Mouse (Mus musculus) midbrain, embryonic 14.5 days (tissue): ENCODE data around the gene Ccnyl1. TPM values are rescaled to one million over a fixed set of nuclear protein-coding genes. Genes with fewer than 3 reads are reported as not detected.

Experiments used
- ATAC-seq: fragments of 200-750 bp; cut with Nextera tagmentation; 2 replicates; pipeline ENCODE4 v1.8.0; 2017; ENCODE audit warnings: moderate number of reproducible peaks, moderate library complexity; ENCODE audit not compliant: low FRiP score, low TSS enrichment
- DNase-seq: peaks from one replicate; pipeline ENCODE4 v3.0.0-alpha.2; 2015
- H3K27ac ChIP-seq: fragments of 300-500 bp; sonication (generic); replicated peaks from 2 replicates; pipeline ENCODE4 v1.5.1; 2014; ENCODE audit warnings: mild to moderate bottlenecking, low read depth, low read length, moderate library complexity
- H3K27me3 ChIP-seq: fragments of 300-500 bp; sonication (generic); 2 replicates; pipeline ENCODE4 v1.6.1; 2014; ENCODE audit warnings: low read length, control low read depth, mixed read lengths; ENCODE audit not compliant: control insufficient read depth, insufficient read depth
- H3K36me3 ChIP-seq: fragments of 300-500 bp; sonication (generic); 2 replicates; pipeline ENCODE4 v1.6.1; 2014; ENCODE audit warnings: low read length, control low read depth; ENCODE audit not compliant: control insufficient read depth, insufficient read depth
- H3K4me1 ChIP-seq: fragments of 300-500 bp; sonication (generic); 2 replicates; pipeline ENCODE4 v1.6.1; 2014; ENCODE audit warnings: mild to moderate bottlenecking, antibody characterized with exemption, low read length, control low read depth; ENCODE audit not compliant: control insufficient read depth, insufficient read depth
- H3K4me2 ChIP-seq: fragments of 300-500 bp; sonication (generic); 2 replicates; pipeline ENCODE4 v1.6.1; 2014; ENCODE audit warnings: mild to moderate bottlenecking, low read length, moderate library complexity
- H3K4me3 ChIP-seq: fragments of 300-500 bp; sonication (generic); replicated peaks from 2 replicates; pipeline ENCODE4 v1.5.1; 2014; ENCODE audit warnings: low read depth, low read length
- H3K9ac ChIP-seq: fragments of 300-500 bp; sonication (generic); replicated peaks from 2 replicates; pipeline ENCODE4 v1.6.1; 2014; ENCODE audit warnings: mild to moderate bottlenecking, low read length, moderate library complexity
- H3K9me3 ChIP-seq: fragments of 300-500 bp; sonication (generic); 2 replicates; pipeline ENCODE4 v1.6.1; 2016; ENCODE audit warnings: low read length, control low read depth, mixed read lengths; ENCODE audit not compliant: control insufficient read depth
- WGBS: fragments of 180-500 bp; shearing (Covaris S2); extraction: QIAGEN DNeasy Blood & Tissue Kit; methylation state at CpG from one replicate; pipeline ENCODE4 v1.1.7; 2014; 5-methylcytosine and 5-hydroxymethylcytosine counted together
- polyA plus RNA-seq: library from polyadenylated mRNA; unstranded; fragments of >200 nt; fragmentation: Nextera tagmentation; extraction: Ambion mirVana; gene quantifications from 2 replicates; pipeline ENCODE4 v1.2.1, GENCODE M21; 2014

Gene Ccnyl1
- polyA plus RNA-seq, 1 experiment from 2014 or later: 9.4 TPM

GRCm38 (mm10) chr1:64742741-64743408 lies 52.6 kb downstream of the Ccnyl1 start:
- Histone ChIP-seq H3K9ac (no peak overlapping the region), H3K4me2 (no peak overlapping the region), H3K36me3 (no peaks in the 10 kb centered on the region), H3K27me3 (peaks cover 15% of the 10 kb centered on the region; the same call in 1 of the 2 replicates), H3K9me3 (no peaks in the 10 kb centered on the region), H3K4me1 (0 out of 2 replicates have a peak, but pooled peaks cover 9% of the 10 kb centered on the region), H3K4me3 (no peak overlapping the region), H3K27ac (no peak overlapping the region)
- ATAC-seq (no peak), DNase-seq (no peak)
- WGBS: 91% methylated on average over 18 of the region's 18 CpGs

GRCm38 (mm10) chr1:64744616-64745015 lies 54.4 kb downstream of the Ccnyl1 start:
- DNase-seq (no peak), ATAC-seq (no peak)
- H3K4me1 ChIP-seq: no peaks in the 10 kb centered on the region

DNA sequence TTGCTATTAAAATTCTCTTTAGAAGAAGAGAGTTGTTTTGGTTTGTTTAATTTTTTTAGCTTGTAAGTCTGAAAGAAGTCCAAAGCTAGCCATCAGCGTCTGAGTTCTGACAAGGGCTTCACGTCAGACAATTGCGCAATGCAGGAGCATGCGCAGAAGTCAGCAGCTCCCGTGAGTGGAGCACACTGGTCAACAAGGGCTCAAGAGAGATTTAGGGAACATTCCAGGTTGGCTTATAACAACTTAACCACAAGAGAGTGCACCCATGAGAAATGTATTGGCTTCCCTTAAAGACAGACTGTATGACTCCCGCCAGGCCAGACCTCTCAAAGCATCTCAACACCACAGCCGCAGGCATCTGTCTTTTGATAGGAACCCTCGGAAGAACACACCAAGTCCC lies 62.9 kb downstream of the Ccnyl1 start:
- Histone ChIP-seq H3K4me1 (no peaks in the 10 kb centered on the region), H3K36me3 (no peaks in the 10 kb centered on the region), H3K27ac (no peak overlapping the region), H3K27me3 (no peaks in the 10 kb centered on the region), H3K9me3 (no peaks in the 10 kb centered on the region), H3K9ac (no peak overlapping the region), H3K4me3 (no peak overlapping the region), H3K4me2 (no peak overlapping the region)
- 91% methylated on average over 8 of the region's 8 CpGs for WGBS
- DNase-seq (no peak), ATAC-seq (no peak)

More at GRCm38 (mm10) chr1:64744616-64745015, 54.4 kb downstream of the Ccnyl1 start:
- Histone ChIP-seq H3K4me2 (no peak overlapping the region), H3K9ac (no peak overlapping the region), H3K4me3 (no peak overlapping the region), H3K9me3 (no peaks in the 10 kb centered on the region), H3K36me3 (no peaks in the 10 kb centered on the region), H3K27ac (no peak overlapping the region), H3K27me3 (no peaks in the 10 kb centered on the region)

DNA sequence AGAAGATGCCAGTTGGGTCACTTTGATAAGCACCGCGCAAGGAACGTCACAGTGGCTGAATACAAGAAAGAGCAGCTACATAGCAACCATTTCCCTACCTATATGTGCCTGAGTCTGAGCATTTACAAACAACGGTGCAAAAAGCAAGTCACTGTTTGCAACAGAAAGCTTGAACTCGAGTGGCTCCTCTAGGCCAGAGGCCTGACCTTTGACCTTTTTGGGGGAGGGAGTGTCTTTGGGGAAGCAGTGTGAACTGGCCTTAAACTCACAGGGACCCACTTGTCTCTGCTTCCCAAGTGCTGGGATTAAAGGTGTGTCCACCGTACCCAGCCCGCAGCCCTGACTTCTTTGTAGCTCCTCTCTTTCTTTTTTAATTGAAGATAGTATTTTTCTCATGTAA lies 63.4 kb downstream of the Ccnyl1 start:
- Histone ChIP-seq H3K4me1 (no peaks in the 10 kb centered on the region), H3K27ac (no peak overlapping the region), H3K27me3 (no peaks in the 10 kb centered on the region), H3K4me3 (no peak overlapping the region), H3K4me2 (no peak overlapping the region), H3K9me3 (no peaks in the 10 kb centered on the region), H3K9ac (no peak overlapping the region), H3K36me3 (no peaks in the 10 kb centered on the region)
- WGBS: 77% methylated on average over 7 of the region's 7 CpGs
- ATAC-seq: no peak
- DNase-seq: no peak

GRCm38 (mm10) chr1:64754658-64755057 lies 64.4 kb downstream of the Ccnyl1 start:
- no peak overlapping the region for H3K4me2 ChIP-seq
- no peaks in the 10 kb centered on the region for H3K27me3 ChIP-seq
- ATAC-seq (no peak), DNase-seq (no peak)
- no peaks in the 10 kb centered on the region for H3K4me1 ChIP-seq
- WGBS: 93% methylated on average over 5 of the region's 5 CpGs
- H3K36me3 ChIP-seq: no peaks in the 10 kb centered on the region
- no peaks in the 10 kb centered on the region for H3K9me3 ChIP-seq
- H3K27ac ChIP-seq: no peak overlapping the region
- H3K9ac ChIP-seq: no peak overlapping the region
- no peak overlapping the region for H3K4me3 ChIP-seq

GRCm38 (mm10) chr1:64755971-64756639 lies 65.8 kb downstream of the Ccnyl1 start:
- ATAC-seq (no peak), DNase-seq (no peak)
- Histone ChIP-seq H3K4me2 (no peak overlapping the region), H3K27me3 (no peaks in the 10 kb centered on the region), H3K4me1 (no peaks in the 10 kb centered on the region), H3K9me3 (no peaks in the 10 kb centered on the region), H3K9ac (no peak overlapping the region), H3K36me3 (no peaks in the 10 kb centered on the region), H3K27ac (no peak overlapping the region), H3K4me3 (no peak overlapping the region)
- 71% methylated on average over 7 of the region's 7 CpGs for WGBS

- no peak overlapping the region for H3K27ac ChIP-seq
- DNase-seq (no peak), ATAC-seq (no peak)
- no peaks in the 10 kb centered on the region for H3K9me3 ChIP-seq
- H3K4me1 ChIP-seq: no peaks in the 10 kb centered on the region
- no peaks in the 10 kb centered on the region for H3K27me3 ChIP-seq
- WGBS: 85% methylated on average over 10 of the region's 10 CpGs
- no peaks in the 10 kb centered on the region for H3K36me3 ChIP-seq
- H3K4me3 ChIP-seq: no peak overlapping the region
- H3K9ac ChIP-seq: no peak overlapping the region
- no peak overlapping the region for H3K4me2 ChIP-seq
Observed at GRCm38 (mm10) chr1:64756640-64757030, 66.4 kb downstream of the Ccnyl1 start.

DNA sequence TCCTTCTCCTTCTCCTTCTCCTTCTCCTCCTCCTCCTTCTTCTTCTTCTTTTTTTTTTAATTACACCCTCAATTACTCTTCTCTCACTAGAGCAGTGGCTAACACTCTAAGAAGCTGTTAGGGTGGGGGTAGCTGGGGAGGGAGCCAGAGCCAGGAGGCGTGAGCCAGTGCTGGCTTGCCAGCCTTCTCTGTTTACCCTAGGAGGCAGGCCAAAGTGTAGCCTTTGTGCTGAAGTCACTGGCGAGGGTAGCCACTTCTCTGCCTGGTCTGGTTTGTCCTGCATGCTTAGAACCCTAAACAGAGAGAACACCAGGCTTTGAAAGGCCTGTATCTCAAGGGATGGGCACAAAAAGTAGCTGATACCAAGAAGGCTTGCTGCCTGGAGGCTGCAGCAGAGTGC lies 67.0 kb downstream of the Ccnyl1 start:
- no peak for DNase-seq
- no peak for ATAC-seq
- Histone ChIP-seq H3K9ac (no peak overlapping the region), H3K4me1 (no peaks in the 10 kb centered on the region), H3K36me3 (no peaks in the 10 kb centered on the region), H3K27ac (no peak overlapping the region), H3K4me3 (no peak overlapping the region), H3K4me2 (no peak overlapping the region), H3K9me3 (no peaks in the 10 kb centered on the region), H3K27me3 (no peaks in the 10 kb centered on the region)
- WGBS: 22% methylated on average over 2 of the region's 2 CpGs

GRCm38 (mm10) chr1:64757766-64758165 lies 67.5 kb downstream of the Ccnyl1 start:
- Histone ChIP-seq H3K9me3 (no peaks in the 10 kb centered on the region), H3K27me3 (no peaks in the 10 kb centered on the region), H3K36me3 (no peaks in the 10 kb centered on the region), H3K4me2 (no peak overlapping the region), H3K9ac (no peak overlapping the region), H3K27ac (no peak overlapping the region), H3K4me1 (no peaks in the 10 kb centered on the region), H3K4me3 (no peak overlapping the region)
- DNase-seq (no peak), ATAC-seq (no peak)
- WGBS: 88% methylated on average over 5 of the region's 5 CpGs
